Mouse (Mus musculus): Measurements from ENCODE around the gene Dnajb11.

DNA sequence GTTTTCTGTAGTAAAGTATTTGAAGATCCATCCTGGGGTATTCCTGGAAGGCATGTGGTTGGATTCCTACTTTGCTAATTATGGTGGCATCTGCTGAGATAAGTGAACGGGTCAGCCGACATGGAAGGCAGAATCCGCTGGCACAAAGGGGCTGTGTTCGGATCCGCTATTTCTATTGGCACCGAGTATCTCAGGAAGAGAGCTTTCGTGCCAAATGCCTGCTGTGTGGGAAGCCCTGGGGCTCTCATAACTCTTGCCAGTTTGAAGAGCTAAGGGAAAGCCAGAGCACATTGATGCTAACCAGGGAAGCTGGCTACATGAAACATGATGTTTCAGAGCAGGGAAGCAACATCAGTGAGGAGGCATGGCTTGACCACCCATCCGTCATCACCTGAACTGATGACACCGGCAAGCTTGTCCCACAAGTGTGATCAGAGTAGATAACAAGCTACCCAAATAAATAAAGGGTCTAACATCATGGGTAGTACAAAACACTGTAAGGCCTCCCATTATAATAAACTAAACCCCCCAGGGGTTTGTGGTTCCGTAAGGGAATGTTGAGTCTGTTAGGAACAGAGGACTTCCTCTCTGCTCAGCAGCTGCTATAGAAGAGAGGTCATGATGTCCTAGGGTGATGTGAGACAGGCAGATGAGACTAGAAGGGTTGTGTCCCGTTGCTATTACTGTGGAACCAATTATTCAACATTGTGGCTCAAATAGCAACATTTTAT lies 20.2 kb downstream of the Dnajb11 start:
- TF ChIP-seq CTCF (IDR thresholded peaks at IDR 0.05; ENCODE audit: control insufficient read depth, insufficient read depth, insufficient read length) = no peak
- no peak for TF ChIP-seq MYOD1 (IDR thresholded peaks at IDR 0.05; ENCODE audit: control insufficient read depth, insufficient read length, low read depth)
- no peak for TF ChIP-seq MAX (IDR thresholded peaks at IDR 0.05)
